Mouse (Mus musculus): ENCODE measurements at regions not wholly inside any gene's neighbourhood (a gene's known extent, or its start where the extent isn't known, plus 50 kb on each side); places are given as distances from the start of the nearest gene placed in this dataset.

GRCm38 (mm10) chr4:9935949-9936348 is 938.3 kb upstream of the 2610301B20Rik start:
- no peak for DNase-seq

DNA sequence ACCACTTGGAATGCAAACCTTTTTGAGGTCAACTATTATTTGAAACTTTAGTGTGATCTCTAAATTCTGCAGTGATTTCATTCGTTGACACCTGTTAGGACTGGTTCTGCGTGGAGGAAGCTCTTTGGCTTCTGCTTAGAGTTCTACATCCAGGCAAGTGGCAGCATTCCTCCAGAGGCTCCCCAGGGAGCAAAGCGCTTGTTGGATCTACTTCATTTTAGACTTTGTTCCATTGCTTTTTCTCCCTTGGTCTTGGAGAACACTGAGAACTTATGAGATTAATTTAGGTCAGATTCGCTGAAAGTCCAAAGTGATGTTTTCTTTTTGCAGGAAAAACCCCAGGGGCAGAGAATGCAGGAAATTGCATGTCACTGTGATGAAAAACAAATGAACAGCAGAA is 922.9 kb upstream of the 2610301B20Rik start:
- no peak for DNase-seq

DNA sequence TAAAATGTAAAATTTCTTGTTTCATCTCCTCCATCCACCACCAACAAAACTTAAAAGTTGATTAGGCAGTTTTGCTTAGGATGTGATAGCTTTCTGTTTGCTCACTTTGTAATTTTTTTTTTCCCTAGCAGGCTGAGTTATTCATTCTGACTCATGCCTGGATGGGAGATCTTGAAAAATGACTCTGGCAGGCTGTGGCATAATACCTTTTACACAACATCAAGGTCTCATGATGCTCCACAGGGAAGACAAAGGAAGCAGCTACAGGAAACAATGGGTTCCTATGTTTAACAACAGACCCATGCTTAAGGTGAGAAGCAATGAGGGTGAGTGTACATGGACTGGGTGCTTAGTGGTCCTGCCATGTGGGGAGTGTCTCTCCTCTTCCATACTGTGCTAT is 899.7 kb upstream of the 2610301B20Rik start:
- DNase-seq = no peak

DNA sequence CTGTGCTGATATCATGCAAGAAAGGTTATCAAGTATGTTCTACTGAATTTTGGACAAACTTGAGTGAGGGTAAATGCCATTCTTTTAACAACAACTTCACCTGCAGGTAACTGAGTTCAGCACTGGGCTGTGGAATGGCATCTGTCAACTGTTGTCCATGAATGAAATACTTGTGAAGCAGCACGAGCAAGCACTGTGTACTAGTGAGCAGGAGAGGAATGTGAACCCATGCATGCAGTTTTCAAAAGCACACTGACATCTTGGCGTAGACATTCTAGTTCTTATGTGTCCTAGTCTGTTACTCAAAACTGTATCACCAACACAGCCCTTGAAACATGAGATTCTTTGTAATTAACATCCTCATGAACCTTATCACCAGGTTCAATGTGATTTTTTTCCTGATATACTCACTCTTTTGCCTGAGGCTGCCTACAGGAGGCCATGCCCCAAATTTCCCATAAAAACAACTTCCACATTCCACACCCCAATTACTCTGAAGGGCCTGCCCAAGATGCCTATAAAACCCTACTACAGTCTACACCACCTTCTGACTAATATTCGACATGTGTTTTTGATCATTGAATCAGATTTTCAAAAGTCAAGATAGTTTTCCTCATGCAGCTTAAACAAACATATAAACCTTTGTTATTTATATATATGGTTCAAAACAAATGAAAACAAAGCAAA is 892.8 kb upstream of the 2610301B20Rik start:
- DNase-seq = no peak

DNA sequence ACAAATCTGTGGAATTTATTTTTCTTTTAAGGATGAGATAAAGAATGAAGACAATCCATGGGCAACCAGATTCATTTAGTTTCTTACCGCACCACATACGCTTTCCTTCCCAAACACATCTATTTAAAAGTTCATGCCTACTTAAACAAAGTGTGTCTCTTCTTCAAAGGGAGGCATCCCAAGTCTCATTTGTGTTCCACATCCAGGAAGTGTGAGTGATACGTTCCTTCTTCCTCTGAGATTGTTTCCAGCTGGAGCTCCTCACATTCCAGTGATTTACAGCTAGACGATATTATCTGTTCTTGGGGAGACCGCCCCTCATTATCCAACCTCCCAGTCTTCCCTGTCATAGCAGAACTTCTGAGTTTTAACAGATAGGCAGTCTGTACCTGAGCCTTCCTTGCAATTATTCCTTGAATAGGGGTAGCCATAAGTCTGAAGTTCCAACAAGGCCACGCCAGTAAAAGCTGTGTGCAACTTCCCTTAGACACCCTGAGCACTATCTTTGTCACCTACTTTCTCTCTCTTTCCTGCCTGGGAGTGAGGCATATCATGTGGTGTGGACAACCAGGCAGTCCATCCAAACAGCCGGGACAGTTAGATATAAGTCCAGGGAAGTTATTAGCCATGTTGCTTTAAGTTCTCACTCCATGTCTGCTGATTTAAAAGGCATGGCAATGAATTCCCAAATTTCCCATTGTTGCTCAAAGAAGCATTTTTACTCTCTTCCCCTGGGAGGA is 891.3 kb upstream of the 2610301B20Rik start:
- peak; percentile 16 for DNase-seq

DNA sequence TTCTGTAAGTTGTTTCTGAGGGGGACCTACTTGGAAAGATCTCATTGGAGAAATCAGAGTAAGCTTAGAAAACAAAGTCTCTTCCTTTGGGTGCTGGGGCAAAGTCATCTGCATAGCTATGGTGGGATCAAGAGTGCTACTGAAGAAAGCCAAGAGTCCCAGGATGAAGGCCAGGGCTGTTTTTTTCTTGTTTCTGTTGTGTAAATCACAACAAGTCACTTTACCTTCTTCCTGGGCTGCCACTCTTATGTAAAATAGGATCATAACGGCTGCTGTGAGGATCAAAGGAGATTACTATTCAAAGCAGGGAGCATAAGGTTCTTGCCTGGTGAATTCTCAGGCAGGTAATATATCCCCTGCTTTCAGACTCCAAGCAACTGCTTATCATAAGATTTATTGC is 880.4 kb upstream of the 2610301B20Rik start:
- no peak for DNase-seq

- peak; percentile 19 for DNase-seq
Observed at GRCm38 (mm10) chr4:9994466-9994865, 879.8 kb upstream of the 2610301B20Rik start.

DNA sequence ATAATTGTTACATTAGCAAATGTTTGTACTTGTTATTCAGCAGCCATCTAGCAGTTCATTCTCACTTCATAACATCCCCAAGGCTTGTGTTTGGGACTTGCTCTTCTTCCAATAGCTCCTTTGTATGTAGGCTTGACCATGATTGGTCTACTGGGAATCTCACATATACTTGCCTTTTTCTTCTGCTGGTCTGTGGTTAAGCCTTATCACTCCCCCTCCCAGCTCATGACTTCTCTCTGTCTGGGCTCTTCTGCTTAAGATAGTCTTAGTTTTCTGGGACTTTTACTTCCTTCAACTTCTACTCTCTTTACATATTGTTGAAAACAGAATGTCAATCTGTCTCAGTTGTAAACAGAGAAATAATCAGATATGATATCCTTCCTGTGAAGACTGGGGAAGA is 844.0 kb upstream of the 2610301B20Rik start:
- DNase-seq = no peak

GRCm38 (mm10) chr4:10031764-10032163 is 842.5 kb upstream of the 2610301B20Rik start:
- DNase-seq = no peak

DNA sequence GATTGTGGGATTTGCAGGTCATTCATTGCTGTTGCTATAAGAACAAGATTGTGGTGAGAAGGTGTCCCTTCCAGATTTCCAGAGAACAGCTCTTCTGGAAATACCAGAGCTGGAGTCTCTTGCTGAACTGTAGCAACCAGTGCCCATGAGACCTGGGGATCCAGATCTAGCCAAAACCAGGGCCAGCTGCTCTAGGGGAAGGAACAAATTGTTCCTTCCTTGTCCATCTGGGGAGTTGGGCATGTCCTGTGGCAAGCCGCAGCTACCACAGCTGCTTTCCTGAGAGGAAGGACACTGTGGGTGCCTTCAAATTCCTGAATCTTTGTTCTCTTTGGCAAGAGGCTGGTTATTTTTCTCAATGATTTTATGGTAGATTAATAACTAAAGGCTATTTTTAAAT is 839.0 kb upstream of the 2610301B20Rik start:
- DNase-seq = no peak

- DNase-seq = peak; percentile 27
Observed at GRCm38 (mm10) chr4:10041301-10042093, 832.8 kb upstream of the 2610301B20Rik start.

- no peak for DNase-seq
Observed at GRCm38 (mm10) chr4:10048770-10049169, 825.5 kb upstream of the 2610301B20Rik start.

- no peak for DNase-seq
Observed at GRCm38 (mm10) chr4:10049411-10049810, 824.9 kb upstream of the 2610301B20Rik start.

DNA sequence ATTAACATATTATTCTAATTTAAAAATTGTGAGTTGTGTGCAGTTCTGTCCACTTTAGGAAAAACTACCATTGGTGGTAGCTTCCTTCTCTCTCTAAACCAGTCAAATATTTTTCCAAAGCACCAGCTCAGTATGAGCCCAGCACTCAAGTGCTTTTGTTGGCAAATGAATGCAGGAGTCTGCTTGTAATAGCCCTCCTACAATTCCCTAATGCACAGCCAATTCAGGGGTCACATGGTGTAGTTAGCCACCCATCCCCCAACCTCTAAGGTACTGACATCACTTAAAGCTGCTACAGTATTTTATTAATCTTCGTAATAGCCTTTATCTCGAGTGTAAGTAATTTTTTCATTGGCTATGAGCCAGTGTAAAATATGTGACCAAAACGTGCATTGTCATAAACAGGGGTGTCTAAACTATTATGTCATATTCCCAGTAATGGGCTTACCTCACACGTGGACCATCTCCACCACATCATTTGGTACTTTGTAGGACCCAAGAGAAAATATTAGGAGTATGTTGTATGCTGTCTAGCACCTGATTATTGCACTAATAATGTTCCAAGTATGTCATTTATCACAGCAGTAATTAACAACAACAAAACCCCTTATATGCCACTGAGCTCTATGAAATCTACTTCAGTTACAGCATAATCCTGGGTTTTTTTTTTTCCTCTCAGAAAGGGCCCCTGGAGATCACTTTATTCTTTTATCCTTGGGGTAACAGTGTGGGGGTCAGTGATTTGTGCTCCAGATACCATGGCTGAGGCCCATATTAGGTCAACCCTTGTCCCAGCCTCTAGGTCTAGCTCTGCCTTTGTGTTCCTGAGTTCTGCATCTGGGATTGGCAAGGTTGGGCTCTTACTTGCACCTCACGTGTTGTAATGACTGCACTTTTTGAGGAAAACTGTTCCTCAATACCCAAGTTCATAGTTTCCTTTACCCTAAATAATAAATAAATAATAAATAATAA is 822.7 kb upstream of the 2610301B20Rik start:
- no peak for DNase-seq

- DNase-seq = no peak
Observed at GRCm38 (mm10) chr4:10052869-10053268, 821.4 kb upstream of the 2610301B20Rik start.

- DNase-seq = no peak
Observed at GRCm38 (mm10) chr4:10072500-10073106, 801.7 kb upstream of the 2610301B20Rik start.

- DNase-seq = no peak
Observed at GRCm38 (mm10) chr4:10079565-10080169, 794.6 kb upstream of the 2610301B20Rik start.

DNA sequence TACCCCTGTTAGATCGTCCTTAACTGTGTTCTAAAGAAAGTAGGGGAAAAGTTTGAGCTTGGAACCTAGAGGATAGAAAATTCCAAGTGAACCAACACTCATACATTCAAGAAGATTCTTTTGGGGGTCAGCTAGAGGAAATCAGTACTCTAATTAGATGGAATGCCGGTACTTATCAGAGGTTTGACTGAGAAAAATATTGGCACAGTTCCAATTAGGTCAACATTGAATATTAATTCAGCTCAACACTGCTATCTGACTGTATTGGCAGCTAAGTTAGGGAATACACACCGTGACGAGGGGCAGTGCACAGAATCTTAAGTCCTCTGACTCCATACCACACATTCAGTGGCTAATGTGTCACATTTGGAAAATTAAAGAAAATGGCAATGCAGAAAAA is 759.5 kb upstream of the 2610301B20Rik start:
- no peak for DNase-seq

GRCm38 (mm10) chr4:10117964-10118363 is 756.3 kb upstream of the 2610301B20Rik start:
- no peak for DNase-seq

GRCm38 (mm10) chr4:10124252-10124651 is 750.0 kb upstream of the 2610301B20Rik start:
- peak; percentile 9 for DNase-seq

GRCm38 (mm10) chr4:10141238-10141934 is 732.9 kb upstream of the 2610301B20Rik start:
- DNase-seq = no peak
